Mouse (Mus musculus) left cerebral cortex, adult 8-10 months (tissue): ENCODE measurements around the gene Lig1. TPM values are rescaled to one million over a fixed set of nuclear protein-coding genes. Genes with fewer than 3 reads are reported as not detected.

Source experiments
- DNase-seq, 2 experiments: peaks; one replicate each; pipeline ENCODE4 v3.0.0; 2022; ENCODE audit warnings: low spot score in 2 of 2
- total RNA-seq, 4 experiments: library from RNA; stranded (reverse); gene quantifications; 2 replicates each; pipeline ENCODE4 v1.2.4; 2022

Gene Lig1
- total RNA-seq, 4 experiments from 2014 or later: 9.0 to 10.7 (median 10.6) TPM

DNA sequence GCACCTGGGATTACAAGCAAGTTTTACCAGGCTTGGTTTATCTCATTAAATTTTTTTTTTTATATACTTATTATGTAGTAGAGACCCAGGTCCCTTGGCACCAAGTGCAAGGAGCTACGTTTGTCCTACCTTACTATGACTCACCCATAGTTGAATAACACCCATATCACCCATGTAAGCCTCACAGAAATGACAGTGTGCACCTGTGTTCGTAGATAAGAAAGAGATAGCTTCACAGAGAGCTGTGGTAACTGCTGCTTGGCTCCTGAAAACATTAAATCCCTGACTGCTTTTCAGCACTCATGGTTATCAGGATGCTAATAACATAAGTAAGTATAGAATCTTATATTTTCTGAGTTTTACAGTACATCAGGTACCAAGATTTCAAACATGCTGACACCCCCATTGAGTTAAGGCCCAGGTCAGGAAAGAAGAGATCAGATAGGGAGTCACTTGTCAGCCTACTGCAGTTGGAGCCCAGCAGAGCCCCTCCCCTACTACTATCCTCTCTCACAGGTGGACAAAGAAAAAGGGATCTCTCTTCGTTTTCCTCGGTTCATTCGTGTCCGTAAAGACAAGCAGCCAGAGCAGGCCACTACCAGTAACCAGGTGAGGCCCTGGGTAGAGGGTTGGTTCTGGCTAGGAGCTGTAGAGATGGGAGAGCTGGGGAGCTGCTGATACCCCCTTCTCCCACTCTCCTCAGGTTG, 33.6 kb downstream of the Lig1 start:
- DNase-seq: no peak

- DNase-seq: no peak
Observed at GRCm38 (mm10) chr7:13311401-13311800, 34.3 kb downstream of the Lig1 start.

DNA sequence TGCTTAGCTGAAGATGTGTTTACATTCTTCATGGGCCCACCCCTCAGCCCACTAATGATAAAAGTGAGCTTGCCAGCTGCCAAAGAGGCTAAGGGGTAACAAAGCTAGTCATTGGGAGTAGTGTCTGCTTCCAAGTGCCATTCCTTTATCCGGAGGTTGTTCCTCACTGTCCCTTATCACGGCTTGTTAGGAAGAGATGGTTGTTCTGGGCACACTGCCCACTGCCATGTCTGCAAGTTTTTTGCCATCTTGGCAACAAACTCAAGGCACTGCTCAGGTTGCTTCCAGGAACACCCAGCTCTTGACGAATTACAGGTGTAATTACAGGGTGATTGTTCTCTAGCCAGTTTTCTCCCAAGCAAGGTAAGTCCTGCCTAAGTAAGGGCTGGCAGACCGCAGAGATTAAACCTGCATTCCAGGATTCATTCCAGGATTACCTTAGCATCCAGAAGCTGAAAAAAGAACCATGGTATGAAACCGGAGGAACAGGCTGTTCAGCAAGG, 37.1 kb downstream of the Lig1 start:
- no peak for DNase-seq

DNA sequence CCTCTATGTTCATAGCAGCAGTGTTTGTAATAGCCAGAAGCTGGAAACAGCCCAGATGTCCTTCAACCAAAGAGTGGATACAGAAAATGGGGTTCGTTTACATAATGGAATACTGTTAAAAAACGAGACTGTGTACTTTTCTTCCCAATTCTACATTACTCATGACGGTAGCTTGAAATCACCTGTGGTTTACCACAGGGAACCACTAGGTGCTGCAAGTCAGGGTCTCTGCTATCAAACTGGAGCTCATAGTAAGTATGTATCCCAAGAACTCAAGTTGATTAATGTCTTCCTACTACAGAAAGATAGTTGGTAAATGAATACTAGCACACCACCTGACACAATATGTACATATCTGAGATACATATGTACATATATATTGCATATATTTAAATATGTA, 44.3 kb downstream of the Lig1 start:
- DNase-seq: no peak

DNA sequence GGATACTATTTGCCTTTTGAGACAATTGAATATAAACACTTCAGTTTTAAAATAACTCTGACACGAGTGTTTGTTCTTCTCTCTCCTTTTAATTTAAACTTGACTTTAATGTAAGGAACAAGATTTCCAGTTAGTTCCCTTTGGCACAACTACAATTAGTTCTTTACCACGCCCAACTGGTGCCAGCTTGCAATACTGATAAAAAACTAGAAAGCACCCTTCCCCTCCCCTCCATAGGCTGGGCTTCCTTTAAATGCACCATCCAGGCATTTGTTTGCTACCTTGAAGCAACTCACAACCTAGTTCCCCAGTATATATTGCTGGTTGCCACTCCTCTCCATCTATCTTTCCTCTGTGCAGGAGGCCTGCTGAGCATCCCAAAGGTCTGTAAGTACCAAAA, 47.2 kb downstream of the Lig1 start, which contains the start of gene Pla2g4c:
Gene Pla2g4c, plus strand, starts transcription at position 340 of the 400 bp plus-strand sequence.
- no peak for DNase-seq

DNA sequence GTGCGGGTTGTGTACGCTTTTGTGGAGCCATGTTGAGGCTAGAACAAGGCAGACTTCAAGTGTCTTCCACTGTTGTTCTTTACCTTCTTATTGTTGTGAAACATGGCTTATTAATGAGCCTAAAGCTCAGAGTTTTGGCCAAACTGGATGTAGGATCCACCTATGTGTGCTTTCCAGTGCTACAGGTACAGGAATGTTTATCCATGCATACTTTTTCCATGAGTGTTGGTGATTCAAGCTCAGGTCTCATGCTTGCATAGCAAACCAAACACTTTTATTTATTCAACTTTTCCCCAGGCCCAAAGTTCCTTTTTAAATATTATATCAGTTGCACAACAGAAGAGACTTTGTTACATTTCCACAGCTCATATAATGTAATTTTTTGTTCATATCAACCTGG, 53.5 kb downstream of the Lig1 start:
- DNase-seq: no peak

GRCm38 (mm10) chr7:13355943-13356342, 78.9 kb downstream of the Lig1 start:
- peak in 1 of 2 experiments; percentile 30 for DNase-seq

Other genes starting within 250 kb of the Lig1 start
- 100 to 1,000 TPM; 152 to 158 (median 152) TPM for gene Chmp2a, start 242.5 kb upstream of the Lig1 start, total RNA-seq
- gene Ube2m, start 239.0 kb upstream of the Lig1 start, total RNA-seq: 100 to 1,000 TPM; 220 to 248 (median 229) TPM
- gene Mzf1, start 222.5 kb upstream of the Lig1 start, total RNA-seq: 10 to 100 TPM; 12.2 to 14.3 (median 13.1) TPM
- gene Vmn1r85, start 182.1 kb upstream of the Lig1 start, total RNA-seq: under 1 TPM in 1 of 4 experiments, not detected in 3; 0.05 TPM
- gene Vmn1r86, start 157.4 kb upstream of the Lig1 start, total RNA-seq: not detected
- not detected for gene Vmn1r87, start 137.1 kb upstream of the Lig1 start, total RNA-seq
- under 1 TPM; 0.11 to 0.22 (median 0.17) TPM for gene Vmn1r88, start 117.7 kb upstream of the Lig1 start, total RNA-seq
- gene Vmn1r89, start 64.3 kb upstream of the Lig1 start, total RNA-seq: not detected
- 10 to 100 TPM; 14.6 to 17.4 (median 15.5) TPM for gene Zswim9, start 1.4 kb downstream of the Lig1 start, total RNA-seq
- under 1 TPM; 0.16 to 0.59 (median 0.42) TPM for gene Pla2g4c, start 47.4 kb downstream of the Lig1 start, total RNA-seq
- gene Cabp5, start 120.8 kb downstream of the Lig1 start, total RNA-seq: 1 to 10 TPM in 1 of 4 experiments, under 1 TPM in 3; 0.42 to 1.1 (median 0.69) TPM
- gene Bsph1, start 173.6 kb downstream of the Lig1 start, total RNA-seq: under 1 TPM in 2 of 4 experiments, not detected in 2; 0.81 to 0.94 TPM